Mouse (Mus musculus) C2C12 (cell line): ENCODE data around the gene Gad2.

ENCODE experiments used
- CEBPB ChIP-seq: IDR thresholded peaks from one replicate; pipeline ENCODE4 v1.6.1; 2011; ENCODE audit warnings: low read depth, mild to moderate bottlenecking, control low read depth, moderate library complexity
- CTCF ChIP-seq: IDR thresholded peaks from one replicate; pipeline ENCODE4 v1.5.1; 2011; ENCODE audit not compliant: control insufficient read depth, insufficient read depth, insufficient read length
- FOSL1 ChIP-seq: IDR thresholded peaks from one replicate; pipeline ENCODE4 v1.8.0; 2011; ENCODE audit warnings: mild to moderate bottlenecking, low read length; ENCODE audit not compliant: poor library complexity, insufficient read depth, severe bottlenecking
- MAX ChIP-seq: IDR thresholded peaks from one replicate; pipeline ENCODE4 v1.6.1; 2011; ENCODE audit warnings: mild to moderate bottlenecking, control low read depth
- MYOD1 ChIP-seq: IDR thresholded peaks from one replicate; pipeline ENCODE4 v1.6.1; 2011; ENCODE audit warnings: low read depth; ENCODE audit not compliant: control insufficient read depth, insufficient read length
- MYOG ChIP-seq: IDR thresholded peaks from one replicate; pipeline ENCODE4 v1.6.1; 2011; ENCODE audit not compliant: control insufficient read depth, insufficient read length; ENCODE audit errors: extremely low read depth
- USF1 ChIP-seq: IDR thresholded peaks from one replicate; pipeline ENCODE4 v1.6.1; 2011; ENCODE audit warnings: low read depth, mild to moderate bottlenecking, control low read depth, moderate library complexity

DNA sequence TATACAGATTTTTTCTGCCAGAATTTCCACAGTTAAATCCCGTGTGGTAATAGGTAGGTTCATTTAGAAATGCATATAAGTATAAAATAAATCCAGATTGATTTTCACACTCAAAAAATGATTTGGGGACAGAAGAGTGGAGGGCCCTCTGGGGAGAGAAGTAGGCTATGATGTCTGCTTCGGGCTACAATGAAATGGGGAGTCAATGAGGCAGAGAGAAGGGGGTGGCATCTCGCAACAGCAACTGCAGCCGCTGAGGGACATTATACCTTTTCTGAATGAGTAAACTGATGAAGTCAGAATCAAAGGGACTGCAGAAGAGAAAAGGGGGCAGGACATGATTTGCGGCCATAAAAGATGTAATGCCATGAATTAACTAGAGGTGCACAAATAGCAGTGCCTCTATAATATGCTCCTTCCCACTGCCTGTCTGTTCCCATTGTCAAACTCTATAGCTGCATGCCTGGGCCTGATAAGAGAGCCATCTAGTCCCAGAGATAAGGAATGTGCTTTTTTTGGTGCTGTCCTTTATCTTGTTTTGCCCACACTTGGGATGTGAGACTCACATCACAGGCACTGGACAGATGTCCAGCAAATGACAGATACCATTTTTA is 5.9 kb downstream of the Gad2 start:
- no peak for TF ChIP-seq USF1
- no peak for TF ChIP-seq CTCF
- no peak for TF ChIP-seq MAX
- TF ChIP-seq MYOD1 = no peak
- TF ChIP-seq MYOG = no peak
- no peak for TF ChIP-seq CEBPB
- TF ChIP-seq FOSL1 = no peak
